Mouse (Mus musculus) midbrain, embryonic 13.5 days (tissue): ENCODE data around the gene Gal3st2. TPM values are rescaled to one million over a fixed set of nuclear protein-coding genes. Genes with fewer than 3 reads are reported as not detected.
A peak's percentile ranks its signal among the peaks of the same experiment; 100 is the strongest.
"Not testable (repeated sequence)": the region's sequence is repeated elsewhere in the genome, so short reads cannot be mapped to it uniquely, and the experiment has no call there.

Experiments used
- ATAC-seq: fragments of 200-750 bp; cut with Nextera tagmentation; 2 replicates; pipeline ENCODE4 v1.8.0; 2017; ENCODE audit warnings: mild to moderate bottlenecking, moderate TSS enrichment, moderate library complexity
- H3K27ac ChIP-seq: fragments of 300-500 bp; sonication (generic); 2 replicates; pipeline ENCODE4 v1.5.1; 2015; ENCODE audit warnings: inconsistent platforms, mild to moderate bottlenecking, moderate library complexity
- H3K27me3 ChIP-seq: fragments of 300-500 bp; sonication (generic); 2 replicates; pipeline ENCODE4 v1.6.1; 2015; ENCODE audit warnings: mild to moderate bottlenecking, inconsistent platforms
- H3K36me3 ChIP-seq: fragments of 300-500 bp; sonication (generic); 2 replicates; pipeline ENCODE4 v1.6.1; 2015; ENCODE audit warnings: mild to moderate bottlenecking, inconsistent platforms
- H3K4me1 ChIP-seq: fragments of 300-500 bp; sonication (generic); replicated peaks from 2 replicates; pipeline ENCODE4 v1.6.1; 2015; ENCODE audit warnings: inconsistent platforms
- H3K4me2 ChIP-seq: fragments of 300-500 bp; sonication (generic); replicated peaks from 2 replicates; pipeline ENCODE4 v1.6.1; 2015; ENCODE audit warnings: moderate library complexity, mild to moderate bottlenecking, inconsistent platforms
- H3K4me3 ChIP-seq: fragments of 300-500 bp; sonication (generic); replicated peaks from 2 replicates; pipeline ENCODE4 v1.5.1; 2015; ENCODE audit warnings: mild to moderate bottlenecking, inconsistent platforms
- H3K9ac ChIP-seq: fragments of 300-500 bp; sonication (generic); replicated peaks from 2 replicates; pipeline ENCODE4 v1.6.1; 2015; ENCODE audit warnings: mild to moderate bottlenecking, inconsistent platforms
- H3K9me3 ChIP-seq: fragments of 300-500 bp; sonication (generic); 2 replicates; pipeline ENCODE4 v1.6.1; 2016; ENCODE audit warnings: mild to moderate bottlenecking, inconsistent platforms
- WGBS: fragments of 180-500 bp; shearing (Covaris S2); methylation state at CpG from one replicate; pipeline ENCODE4 v1.1.7; 2015; 5-methylcytosine and 5-hydroxymethylcytosine counted together
- polyA plus RNA-seq: library from polyadenylated mRNA; unstranded; fragments of >200 nt; fragmentation: Nextera tagmentation; extraction: Ambion mirVana; gene quantifications from 2 replicates; pipeline ENCODE4 v1.2.1, GENCODE M21; 2015

Gal3st2 gene
- not detected in 2 replicates for polyA plus RNA-seq

GRCm38 (mm10) chr1:93861048-93861447 is at the start of gene Gal3st2:
TSS of gene Gal3st2 (plus strand) at chr1:93861306.
- WGBS = 79% methylated on average over 2 of the region's 2 CpGs
- not testable (repeated sequence) for H3K27ac ChIP-seq, H3K36me3 ChIP-seq, H3K4me1 ChIP-seq, H3K4me3 ChIP-seq, ATAC-seq, H3K9ac ChIP-seq, H3K4me2 ChIP-seq, H3K27me3 ChIP-seq, H3K9me3 ChIP-seq

GRCm38 (mm10) chr1:93811495-93812039 is 49.5 kb upstream of the Gal3st2 start:
- no peak overlapping the region for H3K27ac ChIP-seq
- 95% methylated on average over 8 of the region's 8 CpGs for WGBS
- no peaks in the 10 kb centered on the region for H3K4me1 ChIP-seq
- no peaks in the 10 kb centered on the region for H3K27me3 ChIP-seq
- H3K36me3 ChIP-seq = peaks cover 87% of the 10 kb centered on the region
- no peak overlapping the region for H3K4me2 ChIP-seq
- H3K4me3 ChIP-seq = no peak overlapping the region
- H3K9me3 ChIP-seq = no peaks in the 10 kb centered on the region
- ATAC-seq = no peak
- no peak overlapping the region for H3K9ac ChIP-seq

GRCm38 (mm10) chr1:93817823-93818532 is 43.1 kb upstream of the Gal3st2 start:
- ATAC-seq = no peak
- Histone ChIP-seq H3K4me1 (no peaks in the 10 kb centered on the region), H3K9ac (no peak overlapping the region), H3K4me2 (no peak overlapping the region), H3K27ac (no peak overlapping the region), H3K27me3 (no peaks in the 10 kb centered on the region), H3K4me3 (no peak overlapping the region), H3K9me3 (no peaks in the 10 kb centered on the region), H3K36me3 (peaks cover 87% of the 10 kb centered on the region)
- WGBS = 93% methylated on average over 8 of the region's 8 CpGs

- ATAC-seq = no peak
- Histone ChIP-seq H3K27ac (no peak overlapping the region), H3K36me3 (peaks cover 80% of the 10 kb centered on the region), H3K4me2 (no peak overlapping the region), H3K9me3 (no peaks in the 10 kb centered on the region), H3K4me1 (no peaks in the 10 kb centered on the region), H3K27me3 (no peaks in the 10 kb centered on the region), H3K4me3 (no peak overlapping the region), H3K9ac (no peak overlapping the region)
- 83% methylated on average over 7 of the region's 7 CpGs for WGBS
These were observed 42.4 kb upstream of the Gal3st2 start for GRCm38 (mm10) chr1:93818722-93819121.

- peaks cover 27% of the 10 kb centered on the region for H3K36me3 ChIP-seq
- H3K27me3 ChIP-seq = no peaks in the 10 kb centered on the region
- no peaks in the 10 kb centered on the region for H3K9me3 ChIP-seq
- peak overlapping the region; percentile 96; the same call in 1 of the 2 replicates for H3K27ac ChIP-seq
- 0 out of 2 replicates have a peak overlapping the region, but pooled peaks have one; percentile 74 for H3K9ac ChIP-seq
- 84% methylated on average over 3 of the region's 3 CpGs for WGBS
- 0 out of 2 replicates have a peak overlapping the region, but pooled peaks have one; percentile 59 for H3K4me3 ChIP-seq
- no peak for ATAC-seq
- H3K4me2 ChIP-seq = peak overlapping the region; percentile 65
- H3K4me1 ChIP-seq = peaks cover 17% of the 10 kb centered on the region
These were observed 37.2 kb upstream of the Gal3st2 start for GRCm38 (mm10) chr1:93823796-93824495.

- H3K4me2 ChIP-seq = peak within 1 kb of the TSS; percentile 65
These were observed 36.5 kb upstream of the Gal3st2 start, which contains the start of gene D2hgdh for GRCm38 (mm10) chr1:93824609-93825008. TSS of gene D2hgdh (plus strand) at chr1:93824909.

GRCm38 (mm10) chr1:93825105-93825674 is 35.9 kb upstream of the Gal3st2 start:
- H3K4me1 ChIP-seq = peaks cover 17% of the 10 kb centered on the region
- H3K9me3 ChIP-seq = no peaks in the 10 kb centered on the region
- peak overlapping the region; percentile 59 for H3K4me3 ChIP-seq
- H3K27ac ChIP-seq = peak overlapping the region; percentile 96
- H3K9ac ChIP-seq = peak overlapping the region; percentile 74
- H3K4me2 ChIP-seq = peak overlapping the region; percentile 65
- peak; percentile 97 for ATAC-seq
- peaks cover 18% of the 10 kb centered on the region for H3K36me3 ChIP-seq
- WGBS = under 1% methylated on average over 30 of the region's 30 CpGs
- H3K27me3 ChIP-seq = no peaks in the 10 kb centered on the region

More at GRCm38 (mm10) chr1:93824609-93825008, 36.5 kb upstream of the Gal3st2 start, which contains the start of gene D2hgdh:
- peak; percentile 15; the same call in 1 of the 2 replicates for ATAC-seq
- peak within 1 kb of the TSS; percentile 59 for H3K4me3 ChIP-seq
- peaks cover 21% of the 10 kb centered on the region for H3K36me3 ChIP-seq
- H3K27ac ChIP-seq = peak within 1 kb of the TSS; percentile 96
- no peaks in the 10 kb centered on the region for H3K9me3 ChIP-seq
- WGBS = 2% methylated on average over 10 of the region's 10 CpGs
- peak within 1 kb of the TSS; percentile 74 for H3K9ac ChIP-seq
- peaks cover 17% of the 10 kb centered on the region for H3K4me1 ChIP-seq
- H3K27me3 ChIP-seq = no peaks in the 10 kb centered on the region

- H3K27me3 ChIP-seq = no peaks in the 10 kb centered on the region
- peak; percentile 49 for ATAC-seq
- H3K4me1 ChIP-seq = peaks cover 17% of the 10 kb centered on the region
- peak overlapping the region; percentile 96 for H3K27ac ChIP-seq
- H3K9ac ChIP-seq = peak overlapping the region; percentile 74
- H3K4me3 ChIP-seq = peak overlapping the region; percentile 59
- H3K36me3 ChIP-seq = peaks cover 11% of the 10 kb centered on the region
- H3K9me3 ChIP-seq = no peaks in the 10 kb centered on the region
- peak overlapping the region; percentile 65 for H3K4me2 ChIP-seq
- WGBS = 37% methylated on average over 27 of the region's 27 CpGs
These were observed 35.2 kb upstream of the Gal3st2 start for GRCm38 (mm10) chr1:93825771-93826539.

GRCm38 (mm10) chr1:93826540-93826835 is 34.6 kb upstream of the Gal3st2 start:
- H3K27ac ChIP-seq = no peak overlapping the region; the same call in 1 of the 2 replicates
- ATAC-seq = no peak
- H3K4me3 ChIP-seq = peak overlapping the region; percentile 59; the same call in 1 of the 2 replicates
- no peaks in the 10 kb centered on the region for H3K9me3 ChIP-seq
- peaks cover 5% of the 10 kb centered on the region for H3K36me3 ChIP-seq
- 94% methylated on average over 9 of the region's 9 CpGs for WGBS
- peak overlapping the region; percentile 2; the same call in 1 of the 2 replicates for H3K9ac ChIP-seq
- H3K4me1 ChIP-seq = peaks cover 17% of the 10 kb centered on the region
- peak overlapping the region; percentile 65 for H3K4me2 ChIP-seq
- no peaks in the 10 kb centered on the region for H3K27me3 ChIP-seq

GRCm38 (mm10) chr1:93832754-93833360 is 28.2 kb upstream of the Gal3st2 start:
- H3K36me3 ChIP-seq = peaks cover 21% of the 10 kb centered on the region
- not testable (repeated sequence) for H3K4me2 ChIP-seq, H3K27me3 ChIP-seq, H3K9ac ChIP-seq, H3K9me3 ChIP-seq, H3K27ac ChIP-seq, H3K4me1 ChIP-seq, H3K4me3 ChIP-seq, ATAC-seq
- WGBS = 77% methylated on average over 3 of the region's 4 CpGs

GRCm38 (mm10) chr1:93834671-93835150 is 26.4 kb upstream of the Gal3st2 start:
- Histone ChIP-seq H3K9ac (no peak overlapping the region), H3K27me3 (no peaks in the 10 kb centered on the region), H3K36me3 (peaks cover 26% of the 10 kb centered on the region), H3K9me3 (no peaks in the 10 kb centered on the region), H3K27ac (no peak overlapping the region), H3K4me1 (no peaks in the 10 kb centered on the region), H3K4me3 (no peak overlapping the region), H3K4me2 (no peak overlapping the region)
- no peak for ATAC-seq
- 88% methylated on average over 7 of the region's 7 CpGs for WGBS
